Mouse (Mus musculus) lung, postnatal 0 days (tissue): ENCODE data around the gene Olfr1349.

Experiments
- CTCF ChIP-seq: IDR thresholded peaks from 2 replicates; pipeline ENCODE4 v1.5.1; 2016; ENCODE audit warnings: antibody characterized with exemption, mild to moderate bottlenecking
- EP300 ChIP-seq: IDR thresholded peaks from 2 replicates; pipeline ENCODE4 v1.6.1; 2016; ENCODE audit warnings: antibody characterized with exemption, mild to moderate bottlenecking, control low read depth

DNA sequence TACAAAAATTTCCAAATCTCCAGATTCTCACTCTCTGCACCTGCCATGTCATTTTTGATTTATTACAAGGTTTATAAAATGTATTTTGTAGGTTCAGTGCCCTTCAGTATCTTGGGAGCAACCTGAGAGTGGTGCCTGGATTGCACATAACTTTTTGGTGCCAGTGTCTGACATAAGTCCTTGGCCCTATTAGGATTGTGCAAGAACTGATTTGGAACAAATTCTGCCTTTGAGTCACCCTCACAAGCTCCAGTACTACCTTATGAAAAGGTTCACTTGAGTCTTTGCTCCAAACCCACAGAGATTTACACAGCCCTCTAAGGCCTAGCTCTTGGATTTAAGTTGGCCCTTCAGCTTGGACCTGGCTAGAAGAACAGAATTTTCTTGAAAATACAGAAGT, 55.8 kb downstream of the Olfr1349 start, which contains the start of gene Olfr1346:
- TF ChIP-seq CTCF (no peak), EP300 (no peak)
